Mouse (Mus musculus) lung, adult 18-20 months (tissue): ENCODE measurements around the gene Defb46.

Experiments
- DNase-seq, 2 experiments: peaks; one replicate each; pipeline ENCODE4 v3.0.0; 2022; ENCODE audit warnings: mixed read lengths in 2 of 2

The Defb46 gene

DNA sequence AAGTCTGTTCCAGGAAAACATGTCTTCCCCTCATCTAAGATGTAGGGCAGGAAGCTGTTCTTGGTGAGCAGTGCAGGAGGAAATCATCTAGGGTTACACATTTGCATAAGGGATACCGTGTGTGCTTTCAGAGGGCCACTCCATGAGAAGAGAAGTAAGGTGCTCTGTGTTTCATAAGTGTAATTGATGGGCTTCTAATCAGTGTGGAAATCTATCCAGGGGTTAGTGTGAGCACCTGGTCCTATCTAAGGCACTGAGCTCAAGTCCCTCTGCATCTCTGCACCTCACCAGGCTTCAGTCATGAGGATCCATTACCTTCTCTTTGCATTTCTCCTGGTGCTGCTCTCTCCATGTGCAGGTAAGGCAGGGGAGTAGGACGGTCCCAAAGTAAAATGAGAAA, at the start of gene Defb46:
Defb46 (plus strand) TSS at position 301 of the 400 bp plus-strand sequence.
- DNase-seq: no peak

- DNase-seq: no peak
Measured at GRCm38 (mm10) chr8:19225161-19225560, 14.6 kb upstream of the Defb46 start, which contains the start of gene Defb6. TSS of gene Defb6 (plus strand) at chr8:19225478.

- DNase-seq: no peak
Measured at GRCm38 (mm10) chr8:19238101-19238500, 1.6 kb upstream of the Defb46 start.

DNA sequence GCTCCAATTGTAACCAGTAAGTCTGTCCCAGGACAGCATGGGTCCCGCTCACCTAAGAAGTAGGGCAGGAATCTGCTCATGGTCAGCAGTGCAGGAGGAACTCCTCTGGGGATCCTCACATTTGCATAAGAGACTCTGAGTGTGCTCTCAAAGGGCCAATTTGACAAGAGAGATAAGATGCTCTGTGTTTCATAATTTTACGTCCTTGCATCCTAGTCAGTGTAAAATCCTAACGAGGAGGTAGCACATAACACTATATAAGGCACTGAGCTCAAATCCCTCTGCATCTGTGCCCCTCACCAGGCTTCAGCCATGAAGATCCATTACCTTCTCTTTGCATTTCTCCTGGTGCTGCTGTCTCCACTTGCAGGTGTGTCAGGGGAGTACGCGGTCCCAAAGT, 7.6 kb downstream of the Defb46 start, which contains the start of gene Defb5:
Defb5 (plus strand) TSS at position 301 of the 400 bp plus-strand sequence.
- no peak for DNase-seq

DNA sequence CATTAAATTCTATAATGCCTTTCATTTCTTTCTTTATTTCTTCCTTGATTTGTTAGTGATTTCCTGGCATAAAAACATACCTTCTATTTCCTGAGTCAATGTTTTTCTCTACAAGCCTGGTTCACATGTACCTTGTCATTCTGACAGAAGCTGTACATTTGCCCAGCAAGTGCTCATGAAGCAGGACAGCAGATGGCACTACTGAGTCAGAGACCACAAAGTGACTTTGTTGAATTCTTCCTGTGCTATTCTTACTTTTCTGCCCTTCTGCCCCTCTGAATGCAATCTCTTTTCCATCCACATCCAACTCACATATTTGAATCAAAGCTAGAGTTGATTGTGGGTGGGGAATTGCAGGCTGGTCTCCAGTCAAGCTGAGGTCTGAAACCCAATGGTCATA, 18.4 kb downstream of the Defb46 start:
- DNase-seq: no peak

DNA sequence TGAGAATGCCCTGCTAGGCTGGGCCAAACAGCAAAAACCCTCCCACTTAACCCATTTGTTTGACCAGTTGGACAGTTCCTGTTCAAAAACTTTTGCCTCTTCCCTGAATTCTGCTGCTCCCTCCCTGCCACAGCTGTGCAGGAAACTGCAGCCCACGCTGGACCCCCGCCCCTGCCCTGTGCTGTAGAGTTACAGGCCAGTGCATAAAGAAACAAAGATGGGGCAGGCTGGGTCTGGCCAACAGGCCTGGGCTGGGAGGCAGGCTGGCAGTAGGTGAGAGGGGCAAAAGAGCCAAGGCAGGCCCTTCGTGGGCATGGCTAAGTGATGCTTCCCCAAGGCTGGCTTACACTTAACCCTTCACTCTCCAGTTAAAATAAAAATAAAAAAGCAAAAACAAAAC, 20.0 kb downstream of the Defb46 start:
- DNase-seq: no peak
